Mouse (Mus musculus) thymus, postnatal 36 days (tissue): ENCODE data around the gene Pom121l2.

Experiments used
- DNase-seq, 2 experiments: peaks; one replicate each; pipeline ENCODE4 v3.0.0; 2022; ENCODE audit warnings: mixed read lengths in 2 of 2

The Pom121l2 gene

DNA sequence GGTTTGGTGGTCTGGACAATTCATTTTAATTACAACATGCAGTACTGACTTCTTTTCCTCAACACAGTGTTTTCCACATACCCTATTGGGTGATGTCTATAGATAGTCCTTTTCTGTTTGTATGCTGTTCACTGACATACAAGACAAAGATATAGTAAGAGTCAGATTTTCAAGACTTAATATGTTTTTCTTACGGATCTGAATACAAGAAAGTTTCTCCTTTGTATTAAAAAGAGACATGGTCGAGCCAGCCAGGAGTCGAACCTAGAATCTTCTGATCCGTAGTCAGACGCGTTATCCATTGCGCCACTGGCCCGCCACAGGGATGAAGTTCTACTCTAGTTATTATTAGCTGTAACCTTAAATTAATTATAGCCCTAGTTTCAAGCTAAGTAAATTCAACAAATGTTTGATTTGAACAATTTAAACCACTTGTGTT is 39.9 kb downstream of the Pom121l2 start:
- peak in 1 of 2 experiments; percentile 39 for DNase-seq

DNA sequence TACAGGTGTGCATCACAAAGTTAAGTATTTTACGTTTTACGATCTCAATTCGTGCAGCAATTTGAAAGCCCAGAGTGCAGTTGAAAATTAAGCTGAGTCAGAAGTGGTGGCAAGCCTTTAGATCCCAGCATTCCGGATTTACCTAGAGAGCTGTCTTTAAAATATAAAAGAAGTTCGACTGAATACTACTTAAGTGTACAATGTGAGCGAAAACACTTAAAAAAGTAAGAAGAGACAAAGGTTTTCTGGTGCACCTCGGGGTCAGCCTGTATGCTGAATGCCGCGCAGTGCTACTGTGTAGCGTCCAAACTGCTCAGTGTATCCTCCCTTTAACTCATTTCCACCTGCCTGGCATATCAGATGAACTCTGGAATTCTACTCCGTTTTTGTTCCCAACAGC is 40.6 kb downstream of the Pom121l2 start:
- DNase-seq, result no peak

- peak; percentile 73 to 77 for DNase-seq
Measured at GRCm38 (mm10) chr13:22022241-22022640, 41.2 kb downstream of the Pom121l2 start.

DNA sequence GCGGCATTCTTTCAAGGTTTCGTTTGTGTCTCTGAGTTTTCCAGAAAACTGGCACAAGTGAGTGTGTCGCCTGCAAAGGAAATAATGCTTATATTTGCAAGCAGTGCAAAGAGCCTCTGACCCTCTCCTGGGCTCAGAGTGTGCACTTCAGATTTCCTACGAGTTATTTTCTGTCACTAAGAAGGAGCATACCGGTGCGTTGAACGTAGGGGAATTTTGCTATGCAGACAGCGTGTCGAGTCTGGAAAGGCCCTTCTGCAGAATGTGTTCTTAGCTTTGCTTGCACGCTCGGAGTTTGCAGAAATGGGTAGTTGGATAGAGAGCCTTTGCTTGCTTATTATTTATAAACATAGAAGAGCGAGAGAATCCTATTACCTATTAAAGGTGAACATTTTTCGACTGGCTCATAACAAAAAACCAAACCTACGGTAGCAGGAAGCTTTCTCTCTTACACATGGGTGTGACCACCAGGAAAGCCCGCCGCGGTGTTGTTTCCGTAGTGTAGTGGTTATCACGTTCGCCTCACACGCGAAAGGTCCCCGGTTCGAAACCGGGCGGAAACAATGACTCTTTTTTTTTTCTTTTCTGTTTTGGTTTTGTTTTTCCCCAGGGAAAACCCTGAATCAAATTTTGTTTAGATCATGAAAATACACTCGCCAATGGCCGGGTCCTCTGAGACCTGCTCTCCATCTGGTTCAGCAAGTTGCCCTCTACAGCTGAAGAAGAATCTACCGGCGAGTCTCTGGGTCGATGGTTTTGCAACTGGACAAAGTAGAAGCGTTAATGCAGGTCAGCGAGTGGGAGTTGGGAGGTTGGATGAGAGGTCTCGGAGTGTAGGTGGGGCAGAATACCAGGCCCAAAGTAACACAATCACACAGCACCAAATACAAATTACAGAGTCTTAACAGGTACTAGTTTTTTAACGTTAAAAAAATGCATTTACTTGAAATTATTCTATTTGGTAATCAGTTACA is 45.4 kb downstream of the Pom121l2 start:
- DNase-seq, result peak; percentile 81 to 84

DNA sequence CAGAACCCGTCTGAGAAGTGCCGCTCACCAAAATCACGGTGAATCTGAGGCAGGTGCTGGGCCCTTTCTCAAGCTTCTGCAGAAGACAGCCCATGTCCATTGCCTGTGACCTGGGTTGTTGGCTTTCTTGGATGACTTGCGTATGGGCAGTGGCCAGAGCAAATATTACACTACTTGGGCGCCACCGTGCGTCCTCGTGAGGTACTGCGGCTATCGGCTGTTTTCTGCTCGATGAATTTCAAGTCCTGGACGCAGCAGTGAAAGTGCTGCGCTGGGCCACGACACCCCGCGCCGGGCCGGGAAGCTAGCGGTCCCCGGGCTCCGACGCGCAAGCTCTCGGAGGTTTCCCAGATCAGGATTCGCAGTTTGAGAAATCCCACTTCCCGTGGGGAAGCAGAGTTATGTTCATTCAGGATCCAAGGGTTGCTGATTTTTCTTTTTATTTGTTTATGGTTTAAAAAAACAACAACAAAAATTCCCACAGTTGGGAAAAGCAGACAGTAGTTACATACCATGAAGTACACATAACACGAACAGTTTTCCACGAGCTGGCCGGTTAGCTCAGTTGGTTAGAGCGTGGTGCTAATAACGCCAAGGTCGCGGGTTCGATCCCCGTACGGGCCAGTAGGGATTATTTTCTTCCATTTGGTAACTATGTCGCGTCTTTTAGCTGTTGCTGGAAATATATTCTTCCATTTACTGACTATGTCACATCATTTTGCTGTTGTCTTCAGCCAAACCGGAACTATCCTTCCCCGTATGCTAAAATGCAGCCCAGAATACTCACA is 47.9 kb downstream of the Pom121l2 start:
- peak; percentile 87 to 90 for DNase-seq

GRCm38 (mm10) chr13:22029928-22030327 is 48.9 kb downstream of the Pom121l2 start:
- no peak for DNase-seq

DNA sequence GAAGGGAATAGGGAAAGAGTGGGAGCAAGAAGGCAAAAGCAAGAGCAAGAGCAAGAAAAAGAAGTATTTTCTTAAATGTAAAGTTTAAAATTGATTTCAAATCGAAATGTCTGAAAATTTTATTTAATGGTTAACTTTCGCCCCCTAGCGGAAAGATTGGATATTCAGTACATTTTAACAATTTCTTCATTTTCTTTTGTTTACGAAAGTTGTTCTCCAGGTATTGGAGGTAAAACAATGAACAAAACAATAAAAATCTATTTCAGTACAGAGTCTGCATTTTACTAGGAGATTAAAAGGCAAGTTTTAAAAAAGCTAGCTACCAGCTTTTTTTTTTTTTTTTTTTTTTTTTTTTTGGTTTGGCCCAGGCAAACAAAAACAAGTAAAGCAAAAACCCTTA is 49.5 kb downstream of the Pom121l2 start:
- DNase-seq, result no peak

GRCm38 (mm10) chr13:22033741-22034442 is 52.9 kb downstream of the Pom121l2 start:
- no peak for DNase-seq

- DNase-seq, result no peak
Measured at GRCm38 (mm10) chr13:22034443-22035266, 53.7 kb downstream of the Pom121l2 start.

DNA sequence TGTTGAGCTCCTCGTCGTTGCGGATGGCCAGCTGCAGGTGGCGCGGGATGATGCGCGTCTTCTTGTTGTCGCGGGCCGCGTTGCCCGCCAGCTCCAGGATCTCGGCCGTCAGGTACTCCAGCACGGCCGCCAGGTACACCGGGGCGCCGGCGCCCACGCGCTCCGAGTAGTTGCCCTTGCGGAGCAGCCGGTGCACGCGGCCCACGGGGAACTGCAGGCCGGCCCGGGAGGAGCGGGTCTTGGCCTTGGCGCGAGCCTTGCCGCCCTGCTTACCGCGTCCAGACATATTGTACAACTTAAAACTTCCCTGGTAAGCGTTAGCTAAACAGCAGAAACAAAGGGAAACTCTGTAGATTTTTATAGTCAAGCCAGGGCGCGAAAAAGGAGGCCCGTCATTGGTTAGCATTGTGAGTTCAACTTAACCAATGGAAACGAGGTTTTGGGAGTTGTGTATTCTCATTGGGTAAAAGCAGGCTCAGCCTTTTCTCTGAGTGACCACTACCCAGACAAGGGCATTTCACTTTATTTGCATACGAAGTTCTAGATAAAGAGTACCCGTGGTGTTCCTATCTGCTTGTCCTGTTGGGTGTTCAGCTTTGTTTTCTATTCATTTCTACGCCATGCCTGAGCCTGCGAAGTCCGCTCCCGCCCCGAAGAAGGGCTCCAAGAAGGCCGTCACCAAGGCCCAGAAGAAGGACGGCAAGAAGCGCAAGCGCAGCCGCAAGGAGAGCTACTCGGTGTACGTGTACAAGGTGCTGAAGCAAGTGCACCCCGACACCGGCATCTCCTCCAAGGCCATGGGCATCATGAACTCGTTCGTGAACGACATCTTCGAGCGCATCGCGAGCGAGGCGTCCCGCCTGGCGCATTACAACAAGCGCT is 54.5 kb downstream of the Pom121l2 start, which contains the start of the genes Hist1h2ah and Hist1h2bk:
Hist1h2ah (minus strand) TSS at position 302 of the 882 bp plus-strand sequence.
Hist1h2bk (plus strand) TSS at position 604 of the 882 bp plus-strand sequence.
- DNase-seq, result peak; percentile 79 to 82

GRCm38 (mm10) chr13:22036149-22036956 is 55.4 kb downstream of the Pom121l2 start:
- peak in 1 of 2 experiments; percentile 23 for DNase-seq

GRCm38 (mm10) chr13:22036986-22037385 is 56.0 kb downstream of the Pom121l2 start:
- no peak for DNase-seq

DNA sequence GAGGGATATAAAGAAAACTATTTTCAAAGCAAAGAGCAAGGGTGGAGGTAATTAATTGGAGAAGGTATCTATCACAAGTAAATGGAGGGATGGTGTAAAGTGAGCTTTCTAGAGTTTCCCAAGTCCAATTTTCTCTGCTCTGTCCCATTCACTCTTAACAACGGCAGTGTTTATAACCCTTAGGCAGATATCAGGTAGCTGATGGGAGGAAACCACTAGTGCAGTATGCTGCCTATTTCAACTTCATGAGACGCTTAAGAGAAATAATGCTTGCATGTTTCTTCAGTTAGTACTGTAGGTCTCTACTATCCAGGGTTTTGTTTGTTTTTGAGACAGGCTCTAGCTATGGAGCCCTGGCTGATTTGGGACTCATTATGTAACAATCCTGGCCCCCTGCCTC is 56.4 kb downstream of the Pom121l2 start:
- no peak for DNase-seq
